Comparison of ENCODE assay signal across 17 mouse cellular contexts in the genomic region with DNA sequence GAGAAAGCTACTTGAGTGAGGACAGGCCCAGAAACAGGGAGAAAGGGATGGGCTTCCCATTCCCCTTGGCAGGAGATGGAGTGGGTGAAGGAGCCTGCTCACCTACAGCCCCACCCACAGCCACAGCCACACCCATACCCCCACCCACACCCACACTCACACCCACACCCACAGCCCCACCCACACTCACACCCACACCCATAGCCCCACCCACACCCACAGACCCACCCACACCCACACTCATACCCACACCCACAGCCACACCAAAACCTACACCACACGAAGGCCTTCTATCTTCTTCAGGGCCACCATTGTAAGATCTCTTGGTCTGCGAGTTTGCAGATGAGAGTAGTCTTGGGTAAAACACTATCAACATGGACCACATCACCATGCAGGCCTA.
"Had no signal": no experiment of that assay in that cellular context is flagged by ENCODE, and none has a peak within 500 bp of the region (broad histone marks: within the 10 kb centered on the region; RNA-seq: fewer than 3 reads in every experiment).

No protein-coding gene starts in this region.

- ATAC-seq: inflammation-experienced regulatory T-cells, adult 6 months; intestine, embryonic 16.5 days; lung, postnatal 0 days; midbrain, embryonic 16.5 days had no signal

- H3K4me2 ChIP-seq: limb, embryonic 12.5 days; lung, embryonic 14.5 days; midbrain, embryonic 12.5 days; neural tube, embryonic 13.5 days had no signal

- DNase-seq: kidney, adult 18-20 months; kidney, adult 9 months; kidney, postnatal 36 days; layer of hippocampus, postnatal 36 days; lung, embryonic 14.5 days; thymus, postnatal 25 days had no signal

- H3K27ac ChIP-seq: kidney, postnatal 0 days; left cerebral cortex, adult 2 months; limb, embryonic 12.5 days; macrophage; midbrain, embryonic 12.5 days; neural tube, embryonic 13.5 days had no signal

- H3K4me1 ChIP-seq: limb, embryonic 12.5 days; midbrain, embryonic 12.5 days; neural tube, embryonic 13.5 days had no signal

- H3K36me3 ChIP-seq: limb, embryonic 12.5 days; midbrain, embryonic 12.5 days; neural tube, embryonic 13.5 days had no signal

- H3K4me3 ChIP-seq: left cerebral cortex, adult 2 months; limb, embryonic 12.5 days; midbrain, embryonic 12.5 days; myocyte; neural tube, embryonic 13.5 days had no signal

- H3K27me3 ChIP-seq: limb, embryonic 12.5 days; midbrain, embryonic 12.5 days; neural tube, embryonic 13.5 days had no signal

- H3K9ac ChIP-seq: limb, embryonic 12.5 days; lung, embryonic 14.5 days; midbrain, embryonic 12.5 days; neural tube, embryonic 13.5 days had no signal

- H3K9me3 ChIP-seq: limb, embryonic 12.5 days; midbrain, embryonic 12.5 days; neural tube, embryonic 13.5 days had no signal
